Mouse (Mus musculus) cerebellum, adult 2 months (tissue): ENCODE measurements around the gene Ppm1h.

Experiments
- CTCF ChIP-seq: fragments of 200-500 bp; IDR thresholded peaks from 2 replicates; pipeline ENCODE4 v1.5.1; 2011; ENCODE audit warnings: low read depth, mild to moderate bottlenecking, control low read depth, low read length, moderate library complexity, borderline replicate concordance; ENCODE audit not compliant: insufficient read depth
- POLR2A ChIP-seq: fragments of 200-500 bp; IDR thresholded peaks from 2 replicates; pipeline ENCODE4 v1.6.1; 2011; ENCODE audit warnings: low read length, control low read depth, borderline replicate concordance; ENCODE audit not compliant: insufficient read depth

DNA sequence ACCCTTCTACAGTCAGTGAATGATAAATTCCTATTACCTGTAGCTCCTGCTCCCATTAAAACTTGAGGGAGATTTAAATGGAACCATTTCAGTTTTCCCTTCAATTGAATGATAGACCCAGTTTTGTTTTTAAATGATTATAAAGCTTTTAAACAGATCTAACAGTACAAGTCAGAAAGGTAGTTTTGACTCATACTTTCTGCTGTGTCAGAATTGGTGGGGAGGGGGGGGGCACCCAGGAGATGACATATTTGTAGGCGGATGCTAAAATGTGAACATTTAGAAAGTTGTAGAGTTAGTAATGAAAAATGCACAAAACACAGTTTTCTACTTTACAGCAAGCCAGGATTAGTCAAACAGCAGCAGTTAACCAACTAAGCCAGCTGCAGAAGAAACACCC lies 76.4 kb downstream of the Ppm1h start:
- TF ChIP-seq CTCF (no peak), POLR2A (no peak)
